Mouse (Mus musculus): Measurements from ENCODE around the gene Mas1.

DNA sequence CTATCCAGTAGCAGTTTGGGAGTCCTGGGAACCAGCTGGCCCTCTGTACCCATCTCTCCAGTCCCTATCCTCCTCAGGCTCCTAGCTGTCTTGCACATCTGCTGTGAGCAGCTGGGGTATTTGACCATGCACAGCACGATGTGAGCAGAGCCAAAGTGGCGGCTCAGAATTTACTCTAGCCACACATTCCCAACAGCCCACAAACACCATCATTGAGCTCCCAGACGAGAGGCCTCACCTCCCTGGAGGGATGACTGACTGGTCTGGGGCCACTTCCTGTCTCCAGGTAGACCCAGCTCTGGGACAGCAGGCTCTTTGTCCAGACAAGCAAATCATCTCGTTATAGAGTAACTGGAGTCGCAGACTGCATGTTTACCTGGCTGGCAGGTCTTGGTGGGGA, 22.1 kb downstream of the Mas1 start:
- no peak for TF ChIP-seq CTCF (IDR thresholded peaks at IDR 0.05; ENCODE audit: extremely low read depth, insufficient read length, insufficient replicate concordance, low read depth, low read length)
- TF ChIP-seq POLR2A (IDR thresholded peaks at IDR 0.05; ENCODE audit: low read depth, low read length), result no peak
